Mouse (Mus musculus) lung, postnatal 10 days (tissue): ENCODE measurements around the gene Nav3.
A peak's percentile ranks its signal among the peaks of the same experiment; 100 is the strongest.

Source experiments
- DNase-seq: peaks from one replicate; pipeline ENCODE4 v3.0.0; 2021

Gene Nav3

DNA sequence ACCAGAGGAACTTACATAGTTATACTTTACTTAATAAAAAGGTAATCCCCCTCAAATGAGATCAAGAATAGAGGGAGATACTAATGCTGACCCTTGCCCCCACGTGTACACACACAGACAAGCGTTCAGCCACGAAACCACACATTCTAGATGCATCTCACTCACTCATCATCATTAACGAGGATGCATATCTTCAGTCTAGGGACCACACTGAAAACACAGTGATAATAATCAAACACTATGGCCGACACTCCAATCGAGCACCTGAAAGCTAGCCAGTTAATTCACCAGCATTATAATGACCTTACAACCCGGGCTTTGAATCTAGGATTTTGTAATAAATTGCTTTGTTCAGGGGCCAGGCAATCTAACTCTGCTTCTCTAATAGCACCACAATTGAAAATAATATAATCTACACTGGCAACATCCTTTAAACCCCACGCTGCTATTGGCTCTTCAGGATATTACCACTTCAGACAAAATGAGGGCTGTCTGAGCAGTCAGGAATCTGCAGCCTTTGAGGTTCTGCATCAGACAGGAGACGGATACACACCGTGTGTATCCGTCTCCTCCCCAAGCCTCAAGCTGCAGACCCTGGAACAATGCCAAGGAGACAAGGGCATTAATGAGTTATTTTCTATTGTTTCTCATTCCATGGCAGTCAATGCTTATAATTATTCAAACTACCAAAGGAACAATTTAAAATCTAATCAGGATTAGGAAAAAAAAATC lies 83.1 kb downstream of the Nav3 start:
- DNase-seq, result peak; percentile 22

DNA sequence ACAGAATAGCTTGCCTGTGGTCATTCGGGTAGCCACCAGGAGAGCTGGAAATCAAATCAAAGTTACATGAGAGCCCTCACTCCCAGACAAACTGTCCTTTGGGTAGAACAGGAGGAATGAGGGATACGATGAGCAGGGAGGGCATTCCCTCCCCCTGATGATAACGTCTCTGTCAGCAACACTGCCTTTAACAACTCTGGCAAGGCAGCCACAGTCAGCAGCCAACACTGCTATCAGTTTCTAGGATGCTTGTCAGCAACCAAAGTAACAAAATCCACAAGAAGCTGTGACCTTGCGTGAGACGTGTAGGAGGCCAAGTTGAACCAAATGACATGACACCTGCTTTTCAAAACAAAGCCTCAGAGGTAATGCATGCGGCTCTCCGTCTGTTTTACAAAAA lies 103.9 kb downstream of the Nav3 start:
- no peak for DNase-seq

DNA sequence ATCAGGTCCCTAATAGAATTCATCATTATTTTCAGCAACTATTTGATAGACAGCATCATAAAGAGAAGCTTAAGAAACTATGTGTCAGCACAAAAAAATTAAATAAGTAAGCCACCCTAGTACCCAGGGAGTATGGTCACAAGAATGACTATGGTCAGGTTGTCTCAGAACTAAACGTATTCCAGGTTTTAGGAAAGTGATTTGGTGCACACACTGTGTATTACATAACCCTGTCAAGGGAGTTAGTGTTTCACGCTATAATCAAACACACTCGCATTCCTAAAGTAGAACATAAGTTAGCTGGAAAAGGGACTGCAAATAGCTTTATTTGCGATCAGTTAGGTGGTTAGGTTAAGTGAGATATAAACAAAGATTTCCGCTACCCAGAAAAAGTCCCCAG lies 126.0 kb downstream of the Nav3 start:
- DNase-seq, result no peak

DNA sequence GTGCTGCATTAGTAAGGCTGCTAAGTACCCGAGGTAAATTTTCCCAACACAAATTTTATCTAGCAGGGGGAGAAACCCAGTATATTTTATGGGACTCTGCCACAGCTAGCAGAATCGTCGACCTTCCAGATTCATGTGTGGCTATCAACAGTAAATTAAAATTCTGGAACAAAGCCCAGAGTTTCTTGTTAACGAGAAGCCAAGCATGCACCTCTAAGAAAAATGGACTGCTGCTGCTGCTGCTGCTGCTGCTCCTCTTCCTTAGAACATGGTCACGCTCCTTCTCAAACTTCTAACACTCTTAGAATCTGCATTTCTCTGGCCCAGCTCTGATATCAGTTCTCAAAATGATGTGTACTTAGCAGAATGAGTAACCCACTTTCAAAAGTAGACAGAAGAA lies 126.4 kb downstream of the Nav3 start:
- DNase-seq, result no peak

DNA sequence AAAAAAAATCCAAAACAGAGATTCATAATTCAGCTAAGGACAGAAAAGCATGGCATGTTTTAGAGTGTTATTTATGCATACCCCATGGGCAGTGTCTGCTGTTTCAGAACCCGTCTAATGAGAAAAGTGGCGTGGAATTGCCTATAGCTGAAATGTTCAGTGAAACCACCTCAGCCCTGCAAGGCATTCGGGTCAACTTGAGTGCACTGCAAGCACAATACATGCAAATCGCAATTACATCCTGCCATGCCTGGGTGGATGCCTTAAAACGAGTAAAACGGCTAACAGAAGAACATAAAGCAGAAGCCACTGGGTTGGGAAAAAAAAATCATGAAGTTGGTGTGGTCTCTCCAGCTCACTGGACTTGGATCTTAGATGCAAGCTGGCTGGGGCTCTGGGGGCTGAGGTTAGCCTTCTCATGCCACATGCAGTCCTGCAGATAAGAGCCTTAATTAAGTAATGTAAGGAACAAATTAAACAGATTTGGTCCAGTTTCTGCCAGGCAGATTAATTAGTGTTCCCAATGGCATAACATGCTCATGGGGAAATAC lies 133.8 kb downstream of the Nav3 start:
- DNase-seq, result no peak

DNA sequence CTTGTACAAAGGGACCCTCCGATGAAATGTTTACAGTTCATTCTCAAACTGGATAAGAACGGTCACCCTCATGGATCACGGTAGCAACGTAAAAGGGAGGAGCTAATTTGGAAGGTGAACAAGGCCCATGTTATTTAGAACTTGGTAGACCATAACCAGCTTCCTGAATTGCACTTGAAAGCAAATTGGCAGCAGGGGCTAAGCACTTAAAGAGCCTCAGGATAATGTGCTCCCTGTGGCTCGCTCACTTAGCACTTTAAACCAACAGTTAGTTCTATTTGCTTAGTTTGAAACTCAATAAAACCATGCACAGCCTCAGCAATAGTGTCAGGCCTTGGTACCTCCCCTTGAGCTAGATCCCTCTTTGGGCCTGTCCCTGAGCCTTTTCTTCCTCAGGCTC lies 138.7 kb downstream of the Nav3 start:
- DNase-seq, result no peak

DNA sequence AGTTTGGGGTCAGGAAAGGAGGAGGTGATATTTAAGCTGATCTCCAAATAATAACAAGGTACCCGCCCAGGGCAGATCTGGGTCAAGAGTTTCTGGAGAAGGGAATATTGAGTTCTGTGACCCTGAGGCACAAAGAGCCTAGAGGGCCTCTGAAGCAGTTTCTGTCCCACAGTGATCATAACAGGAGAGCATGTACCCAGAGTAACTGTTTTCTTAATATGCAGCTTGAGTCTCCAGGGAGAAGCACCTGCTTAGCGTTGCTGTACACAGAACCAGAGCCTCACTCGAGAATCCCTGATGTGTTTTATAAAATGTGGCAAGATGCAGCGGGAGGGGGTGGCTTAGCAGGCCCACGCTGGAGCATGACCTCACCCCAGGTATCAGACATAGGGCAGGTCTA lies 141.5 kb downstream of the Nav3 start:
- no peak for DNase-seq

DNA sequence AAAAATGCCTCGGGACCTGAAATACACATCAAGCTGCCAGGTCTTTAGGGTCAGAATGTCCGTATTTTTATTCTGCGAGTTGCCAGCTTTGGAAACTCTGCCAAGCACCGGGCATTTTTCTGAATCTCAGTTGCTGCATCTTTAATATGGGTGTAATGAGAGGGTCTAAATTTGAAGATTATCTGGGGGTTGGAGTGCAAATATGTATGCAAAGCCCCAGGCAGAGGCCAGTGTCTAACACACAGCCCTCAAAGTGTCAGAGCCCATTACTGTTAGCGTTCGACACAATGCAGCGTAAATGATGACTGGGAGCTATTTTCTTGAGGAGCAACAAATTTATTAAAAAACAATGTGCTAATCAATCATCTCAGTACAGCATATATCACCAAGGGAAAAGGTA lies 142.0 kb downstream of the Nav3 start:
- no peak for DNase-seq

DNA sequence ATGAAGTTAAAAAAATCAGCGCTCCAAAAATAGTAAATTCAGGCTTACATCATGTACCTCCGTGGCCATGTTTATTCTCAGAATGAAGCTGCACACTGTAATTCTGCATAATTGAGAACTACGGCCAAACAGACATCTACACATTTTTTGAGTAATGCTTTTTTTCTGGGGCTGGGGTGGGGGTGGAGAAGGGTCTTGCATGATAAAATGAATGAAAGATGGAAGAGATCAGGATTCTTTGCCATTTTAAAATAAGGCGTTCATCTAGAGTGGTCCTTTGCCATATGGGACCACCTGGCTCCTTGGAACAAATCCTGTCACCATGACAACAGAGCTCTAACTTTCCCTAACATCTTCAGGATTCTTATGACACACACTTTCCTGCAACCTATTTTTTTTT lies 146.5 kb downstream of the Nav3 start:
- peak; percentile 2 for DNase-seq

DNA sequence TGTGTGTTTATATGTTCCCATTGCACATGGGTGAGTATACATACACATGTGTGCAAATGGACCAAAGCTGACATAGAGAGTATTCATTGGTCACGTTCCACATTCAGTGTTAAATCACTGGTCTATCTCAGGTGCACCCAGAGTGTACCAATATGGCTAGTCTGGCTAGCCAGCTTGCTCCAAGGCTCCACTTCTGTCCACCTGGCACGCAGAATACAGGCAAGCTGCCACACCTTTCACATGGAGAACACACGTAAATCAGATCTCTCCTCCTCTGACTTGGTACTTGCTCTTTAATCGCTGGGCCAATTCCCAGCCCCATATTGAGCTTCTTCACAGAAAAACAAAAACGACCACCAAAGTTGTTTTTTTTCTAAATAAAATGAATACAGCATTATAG lies 150.4 kb downstream of the Nav3 start:
- no peak for DNase-seq

DNA sequence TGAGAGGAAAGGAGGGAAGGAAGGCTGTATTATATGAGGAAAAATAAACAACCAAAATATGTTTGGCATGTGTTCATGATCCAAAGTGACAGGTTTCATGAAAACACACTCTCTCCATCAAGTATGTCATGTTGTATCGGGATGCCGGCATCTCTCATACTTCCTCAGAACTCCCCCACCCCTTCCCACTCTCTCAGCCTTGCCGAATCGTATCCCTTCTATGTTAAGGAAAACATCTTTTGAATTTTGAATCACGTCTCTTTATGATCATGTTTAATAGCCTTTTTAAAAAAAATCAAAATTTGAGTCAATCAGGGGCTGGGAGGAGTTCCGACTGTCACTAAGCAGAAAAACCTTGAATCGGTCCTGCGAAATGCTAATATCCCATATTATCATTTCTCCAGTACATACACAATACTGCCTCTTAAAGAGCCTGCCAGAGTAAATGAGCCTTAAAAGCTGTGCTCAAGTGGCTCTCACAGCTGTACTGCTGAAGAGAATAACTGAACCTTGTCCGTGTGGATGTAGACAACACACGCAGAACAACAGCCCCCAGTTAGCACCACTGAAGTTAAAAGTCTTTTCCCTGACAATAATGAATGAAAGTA lies 165.9 kb downstream of the Nav3 start:
- no peak for DNase-seq

DNA sequence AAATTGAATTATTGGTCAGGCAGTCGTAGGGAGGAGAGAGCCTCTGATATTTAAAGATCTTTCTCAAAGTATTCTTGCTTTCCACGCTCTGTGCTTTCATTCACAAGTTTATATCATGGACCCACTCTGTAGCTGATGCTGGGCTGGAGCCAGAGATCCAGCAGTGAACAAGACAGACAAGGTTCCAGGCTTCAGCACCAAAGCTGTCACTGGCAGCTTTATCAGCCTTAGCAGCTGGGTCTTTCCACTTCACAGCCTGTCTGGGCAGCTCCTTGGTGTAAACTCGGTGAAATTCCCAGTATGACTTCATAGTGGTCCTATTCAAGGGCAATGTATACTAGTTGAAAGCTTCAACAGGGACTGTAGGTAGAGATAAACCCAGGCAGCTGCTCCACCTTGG lies 172.1 kb downstream of the Nav3 start:
- DNase-seq, result peak; percentile 40

DNA sequence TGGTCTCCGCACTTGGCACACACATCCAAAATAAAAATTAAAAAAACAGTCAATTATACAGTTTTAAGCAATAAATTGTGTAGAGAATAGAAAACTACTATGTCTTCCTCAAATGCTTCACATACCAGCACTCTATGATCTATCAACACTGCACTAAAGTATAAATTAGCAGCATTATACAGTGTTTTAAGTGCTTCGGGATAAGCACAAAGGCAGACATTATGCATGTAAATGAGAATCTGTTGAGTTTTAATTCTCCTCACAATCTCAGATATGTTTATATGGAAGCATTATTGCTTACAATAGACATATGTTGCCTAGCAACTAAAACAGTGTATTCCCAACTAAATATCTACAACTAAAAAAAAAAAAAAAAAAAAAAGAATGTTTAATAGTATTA lies 183.2 kb downstream of the Nav3 start:
- no peak for DNase-seq

DNA sequence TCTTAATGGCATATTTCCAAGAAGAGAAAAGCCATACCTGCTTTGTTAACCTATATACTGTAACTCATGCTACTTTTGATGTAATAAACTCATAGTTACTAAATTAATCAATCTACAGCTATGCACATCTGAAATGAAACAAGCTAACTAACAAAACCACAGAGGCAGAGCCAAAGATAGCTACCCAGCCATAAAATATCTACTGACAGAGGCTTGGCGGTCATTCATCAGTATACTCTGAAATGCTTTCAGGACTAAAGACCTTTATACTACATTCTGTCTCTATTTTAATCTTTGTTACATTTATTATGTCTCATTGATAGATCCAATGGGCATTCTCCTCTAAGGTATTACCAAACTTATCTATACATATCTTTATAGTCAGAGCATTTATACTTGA lies 185.4 kb downstream of the Nav3 start:
- DNase-seq, result no peak

DNA sequence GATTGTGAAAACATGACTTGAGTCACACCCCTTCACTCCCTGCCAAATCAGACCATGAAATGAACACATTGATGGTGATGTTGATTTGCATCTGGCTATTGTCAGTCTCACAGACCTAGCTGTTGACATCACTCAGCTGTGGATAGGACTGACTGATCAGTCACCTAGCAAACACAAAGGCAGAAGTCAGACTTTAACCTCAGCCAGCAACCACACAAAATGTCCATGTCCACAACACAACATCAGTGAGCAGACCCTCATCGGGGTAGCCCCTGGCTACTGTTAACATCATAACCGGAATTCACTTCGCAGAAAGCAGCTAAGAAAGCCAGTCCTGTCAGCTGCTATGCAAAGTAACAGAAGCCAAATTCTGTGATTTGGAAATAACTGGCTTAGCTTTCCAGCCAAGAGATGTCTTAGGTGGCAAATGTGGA lies 213.9 kb downstream of the Nav3 start:
- no peak for DNase-seq

DNA sequence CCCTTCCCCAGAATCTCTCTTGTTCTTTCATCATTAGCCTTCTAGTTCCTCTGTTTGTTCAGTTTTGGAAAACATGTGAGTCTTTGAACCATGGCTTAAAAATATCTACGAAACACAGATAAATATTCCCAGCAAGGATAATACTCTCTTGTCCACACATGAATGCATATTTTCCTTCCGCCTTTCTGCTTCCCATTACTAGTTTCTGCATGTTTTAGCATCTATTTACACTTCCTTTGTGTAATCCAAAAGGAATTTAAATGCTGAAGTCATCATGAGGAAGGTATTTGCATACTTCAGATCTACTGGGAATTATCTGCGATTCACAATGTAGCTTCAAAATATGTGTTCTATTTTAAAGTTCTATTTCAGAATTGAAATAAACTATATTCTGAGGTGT lies 215.3 kb downstream of the Nav3 start:
- DNase-seq, result no peak

DNA sequence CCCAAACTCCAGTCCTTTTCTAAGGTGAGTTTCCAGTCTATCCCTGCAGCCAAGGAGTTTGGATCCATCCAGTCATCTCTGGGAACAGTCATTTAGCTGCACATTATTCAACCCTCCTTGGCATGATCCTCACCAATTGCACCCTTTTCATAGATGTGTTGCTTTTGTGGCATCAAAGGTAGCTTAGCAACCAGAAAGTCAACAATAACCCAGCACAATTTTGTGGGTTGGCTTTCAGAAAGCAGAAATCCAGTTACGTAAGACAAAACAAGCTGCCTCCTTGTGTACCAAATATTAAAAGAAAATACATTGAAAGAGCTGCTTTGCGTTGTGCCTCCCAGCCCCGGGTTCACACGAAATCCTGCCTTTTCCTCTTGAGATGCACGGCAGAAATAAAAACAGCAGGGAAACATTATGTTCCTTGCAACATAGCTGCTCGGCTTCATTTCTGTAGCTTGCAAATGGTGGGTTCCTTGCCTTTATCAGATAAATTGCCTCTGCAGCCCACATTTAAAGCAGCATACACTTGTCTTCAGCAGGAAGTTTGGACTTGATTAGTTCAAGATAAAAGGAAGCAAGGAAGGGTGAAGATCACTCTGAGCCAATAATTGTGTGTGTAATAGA lies 222.6 kb downstream of the Nav3 start:
- peak; percentile 9 for DNase-seq

DNA sequence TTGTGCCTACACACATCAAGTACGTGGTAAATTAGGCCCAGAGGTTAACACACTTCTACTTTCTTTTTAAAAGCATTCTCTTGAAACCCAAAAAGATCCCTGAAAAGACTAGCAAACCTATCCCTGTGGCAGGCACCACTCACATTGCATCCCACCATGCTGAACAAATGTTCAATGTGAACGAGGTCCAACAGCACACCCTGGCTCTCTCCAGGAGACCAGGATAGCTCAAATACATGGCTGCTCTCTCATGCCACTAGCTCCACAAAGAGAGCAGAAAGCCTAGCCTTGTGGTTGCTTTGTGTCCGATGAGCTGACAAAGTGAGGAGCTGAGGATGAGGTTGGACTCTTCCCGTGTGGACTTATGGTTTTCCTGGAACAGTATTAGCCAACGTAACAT lies 249.6 kb downstream of the Nav3 start:
- no peak for DNase-seq

DNA sequence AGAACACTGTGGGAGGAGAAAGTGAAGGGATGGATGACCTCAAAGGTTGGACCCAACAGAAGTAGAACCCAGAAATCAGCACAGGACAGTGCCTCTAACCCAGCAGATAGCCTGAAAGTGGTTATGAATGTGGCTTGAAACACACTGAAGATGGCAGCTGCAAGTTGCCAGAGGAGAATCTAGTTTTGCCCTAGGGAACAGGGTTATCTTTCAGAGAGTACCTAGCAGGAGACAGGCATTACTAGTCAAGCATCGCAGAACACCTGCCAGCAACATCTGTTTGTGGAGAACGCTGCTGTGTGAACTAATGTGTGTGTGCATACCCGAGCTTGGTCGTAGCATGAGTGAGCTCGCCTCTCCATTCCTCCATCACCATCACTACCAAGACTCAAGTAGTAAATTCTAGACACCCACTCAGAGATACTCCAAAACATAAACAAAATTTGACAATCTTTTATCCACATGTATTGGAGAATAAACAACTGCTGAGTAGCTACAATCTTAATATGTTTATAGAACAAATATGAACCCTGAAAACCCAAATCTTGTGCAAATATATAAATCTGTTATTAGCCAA lies 251.8 kb downstream of the Nav3 start:
- DNase-seq, result no peak

DNA sequence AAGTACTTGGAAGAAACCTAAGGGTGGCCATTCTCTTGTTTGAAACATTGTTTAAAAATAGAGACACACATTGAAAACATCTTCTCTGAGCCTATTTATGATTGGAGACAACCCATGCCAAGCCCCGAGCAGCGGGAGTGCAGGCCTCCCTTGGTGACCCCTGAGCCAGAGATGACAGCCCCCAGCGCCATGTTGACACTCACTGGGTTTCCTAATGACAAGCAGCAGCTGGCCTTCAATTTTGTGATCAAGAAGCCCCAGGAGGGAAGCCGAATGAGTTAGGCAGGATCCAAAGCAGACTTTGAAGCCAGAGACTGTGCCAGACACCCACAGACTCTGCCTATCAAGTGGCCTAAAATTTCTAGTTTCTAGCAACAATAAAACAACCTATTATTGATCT lies 263.1 kb downstream of the Nav3 start:
- peak; percentile 16 for DNase-seq

DNA sequence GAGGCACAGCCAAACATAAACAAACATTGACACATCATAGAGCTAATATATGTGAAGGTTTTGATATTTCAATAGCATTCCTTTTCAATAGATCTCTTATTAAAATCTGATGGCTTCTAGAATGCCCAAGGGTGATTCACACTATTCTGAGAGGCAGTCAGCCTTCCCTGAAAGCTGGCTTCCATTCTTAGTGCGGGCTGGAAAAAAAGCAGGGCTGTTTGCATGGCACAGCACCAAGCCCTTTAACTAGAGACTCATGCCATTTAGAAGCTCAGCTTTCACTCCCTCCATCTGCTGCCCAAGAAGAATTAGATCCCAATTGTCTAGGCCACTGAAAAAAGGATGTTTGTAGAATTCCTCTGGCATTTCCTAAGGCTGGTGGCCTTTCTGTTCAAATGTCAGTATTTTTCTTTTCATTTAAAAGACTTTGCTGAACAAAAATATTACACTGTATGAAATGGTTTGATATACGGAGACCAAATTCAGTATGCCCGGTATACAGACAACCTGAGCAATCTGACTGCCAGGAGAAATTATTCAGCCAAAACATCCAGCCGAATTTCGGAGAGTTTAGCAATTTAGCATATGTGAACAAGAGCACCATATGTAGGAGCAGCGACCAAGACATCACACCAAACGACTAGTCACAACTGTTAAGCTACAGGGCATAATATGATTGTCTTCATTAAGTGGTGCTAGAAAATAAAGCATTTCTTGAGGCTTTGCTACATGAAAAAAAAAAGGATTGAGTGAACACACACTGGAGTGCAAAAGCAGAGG lies 263.8 kb downstream of the Nav3 start:
- DNase-seq, result peak; percentile 5

DNA sequence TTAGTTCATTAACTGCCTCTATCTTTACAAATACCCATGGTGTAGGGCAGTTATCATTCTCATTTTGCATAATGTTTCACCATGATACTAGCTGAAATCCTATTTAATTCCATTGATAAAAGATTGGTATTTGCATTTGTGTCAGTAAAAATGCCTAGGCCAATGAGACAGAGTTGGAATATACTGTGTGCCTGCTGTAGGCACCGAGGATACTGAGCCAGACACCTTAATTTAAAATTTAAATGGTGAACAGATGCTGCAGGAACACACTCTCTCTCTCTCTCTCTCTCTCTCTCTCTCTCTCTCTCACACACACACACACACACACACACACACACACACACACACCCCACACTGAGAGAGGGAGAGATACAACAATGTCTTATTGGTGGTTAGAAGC lies 269.8 kb downstream of the Nav3 start:
- DNase-seq, result no peak

DNA sequence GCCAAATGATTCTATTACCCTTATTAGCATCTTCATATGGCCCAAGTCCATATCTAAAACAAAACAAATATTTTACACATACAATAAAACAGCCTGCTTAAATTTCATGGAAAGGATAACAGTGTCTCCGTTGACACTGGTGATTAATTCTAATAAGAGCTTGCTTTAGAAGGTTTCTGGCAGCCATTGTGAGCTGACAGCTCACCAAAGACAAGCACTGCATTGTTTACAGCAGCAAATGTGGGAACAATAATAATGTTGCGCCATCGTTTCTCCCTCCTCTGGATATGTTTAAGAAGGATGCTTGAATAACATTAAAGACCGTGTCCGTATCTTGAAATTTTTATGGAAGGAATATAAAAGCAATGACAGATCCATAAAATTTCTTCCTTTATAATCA lies 280.1 kb downstream of the Nav3 start:
- DNase-seq, result no peak
